Mouse (Mus musculus): ENCODE data around the gene Krtap8-1.
A peak's percentile ranks its signal among the peaks of the same experiment; 100 is the strongest.

Krtap8-1 gene

DNA sequence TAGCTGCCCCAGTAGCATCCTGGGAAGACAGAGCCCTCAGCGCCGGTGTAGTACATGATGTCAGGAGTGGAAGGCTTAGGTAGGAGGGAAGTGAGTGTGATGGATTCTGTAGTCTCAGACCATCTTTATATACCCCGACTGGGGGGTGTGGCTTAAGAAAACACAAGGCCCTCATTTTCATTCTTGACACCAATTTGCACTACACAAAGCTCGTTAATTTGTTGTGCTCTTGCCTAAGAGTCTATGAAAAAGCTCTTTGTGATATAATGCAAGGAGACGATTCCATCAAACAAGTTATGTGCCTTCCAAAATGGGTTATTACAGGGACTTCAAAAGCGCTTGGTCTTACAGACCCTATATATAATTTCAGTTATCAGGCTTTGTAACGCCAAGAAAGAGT is at the start of gene Krtap8-1:
Gene Krtap8-1, minus strand, starts transcription at position 101 of the 400 bp plus-strand sequence.
- no peak for DNase-seq

DNA sequence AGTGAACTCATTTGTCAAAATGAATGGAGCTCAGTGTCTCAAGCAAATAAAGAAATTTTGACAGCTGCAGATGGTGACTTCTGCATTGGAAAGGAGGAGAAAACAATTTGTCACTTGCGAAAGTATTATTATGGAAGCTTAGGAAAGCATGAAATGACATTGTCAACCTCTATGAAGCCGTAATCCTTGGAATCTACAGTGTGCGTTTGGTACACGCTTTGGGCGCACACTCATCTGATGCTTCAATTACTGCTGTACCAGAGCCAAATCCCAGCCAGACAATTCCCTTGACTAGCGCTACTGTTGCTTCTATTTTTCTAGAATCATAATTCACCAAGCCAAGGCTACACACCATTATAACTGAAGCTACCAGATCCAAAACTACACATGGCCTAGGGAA is 49.6 kb upstream of the Krtap8-1 start:
- DNase-seq, result no peak

DNA sequence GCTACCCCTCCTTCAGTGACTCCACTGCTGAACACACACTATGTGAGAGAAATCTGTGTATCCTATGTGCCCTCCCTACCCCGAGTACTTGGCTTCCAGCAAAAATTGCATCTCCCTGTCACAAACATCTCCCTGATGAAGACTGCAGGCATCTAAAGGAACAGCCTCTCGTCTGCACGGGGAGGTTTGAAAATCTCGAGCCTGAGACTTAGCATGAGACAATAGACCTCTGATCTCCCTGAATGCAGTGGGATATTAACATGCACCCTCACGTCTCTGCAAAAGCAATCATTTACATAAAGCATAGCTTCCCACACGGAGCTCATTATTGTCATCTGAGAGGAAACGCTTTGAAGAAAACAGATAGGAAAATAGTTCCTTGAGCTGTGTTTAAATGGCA is 42.8 kb upstream of the Krtap8-1 start:
- no peak for DNase-seq

DNA sequence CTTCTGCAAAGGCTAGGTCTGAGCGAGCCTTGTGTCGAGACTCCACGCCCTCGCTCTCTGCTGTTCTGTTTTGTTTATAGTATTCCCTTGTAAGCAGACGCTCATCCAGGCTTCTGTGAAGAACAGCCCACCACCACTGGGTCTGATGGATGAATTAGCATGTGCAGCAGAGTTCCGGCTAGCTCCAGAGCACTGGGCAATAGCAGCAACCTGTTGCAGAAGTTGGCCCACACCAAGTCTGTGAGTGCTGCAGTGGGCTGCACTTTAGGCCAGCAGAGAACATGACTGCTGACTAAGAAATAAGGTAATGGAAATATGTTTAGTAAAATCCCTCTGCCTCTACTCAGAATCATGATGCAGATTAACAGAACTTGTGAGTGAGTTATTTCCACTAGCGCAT is 42.1 kb upstream of the Krtap8-1 start:
- no peak for DNase-seq

DNA sequence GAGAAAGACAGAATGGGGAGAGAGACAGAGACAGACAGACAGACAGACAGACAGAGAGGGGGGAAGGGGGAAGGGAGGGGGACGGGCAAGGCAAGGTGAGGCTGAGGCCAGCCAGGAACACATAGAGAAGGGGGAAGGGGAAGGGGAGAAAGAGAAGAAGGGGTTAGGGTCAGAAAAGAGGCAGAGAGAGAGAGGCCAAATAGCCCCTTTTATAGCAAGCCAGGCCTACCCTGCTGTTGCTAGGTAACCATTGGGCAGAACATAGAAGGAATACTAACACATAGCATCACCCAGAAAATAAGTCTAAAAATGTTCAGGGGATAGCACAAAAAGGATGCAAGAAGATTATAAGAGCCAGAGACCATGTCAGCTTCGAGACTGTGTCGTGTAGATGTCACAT is 40.6 kb upstream of the Krtap8-1 start:
- DNase-seq, result no peak

DNA sequence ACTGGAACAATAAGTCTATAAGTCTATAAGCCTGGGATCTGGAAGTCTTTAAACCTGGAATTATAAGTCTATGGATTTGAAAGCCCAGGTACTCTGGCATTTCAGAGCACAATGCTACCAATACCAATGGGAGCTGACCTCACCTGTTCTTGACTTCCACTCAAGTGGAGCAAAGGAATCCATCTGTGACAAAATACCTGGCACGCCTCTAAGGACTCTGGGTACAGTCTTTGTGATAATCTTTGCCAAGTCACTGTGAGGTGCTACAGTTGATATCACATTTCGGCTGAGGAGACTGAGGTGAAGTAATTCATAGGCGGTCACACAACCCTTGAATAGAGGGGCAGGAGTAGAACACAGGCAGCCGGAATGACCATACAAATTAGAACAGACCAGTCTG is 33.2 kb upstream of the Krtap8-1 start:
- no peak for DNase-seq

DNA sequence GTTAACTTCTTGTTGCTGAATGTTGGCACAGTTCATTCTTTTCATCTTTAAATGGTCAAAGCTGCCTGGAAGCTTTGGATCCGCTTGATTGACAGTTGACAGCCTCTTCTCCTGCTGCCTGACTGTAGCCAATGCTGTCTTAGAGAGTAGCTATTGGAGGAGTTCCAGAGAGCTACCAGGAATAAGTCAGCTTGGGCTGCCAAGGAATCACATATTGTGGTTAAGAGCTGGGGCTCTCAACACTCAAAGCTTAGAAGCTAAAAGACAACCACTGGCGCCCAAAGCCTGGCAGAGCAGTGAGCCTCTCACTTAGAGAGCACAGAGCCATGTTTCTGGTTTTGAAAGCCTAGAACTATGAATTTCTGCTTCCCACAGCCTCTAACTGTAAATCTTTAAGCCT is 32.8 kb upstream of the Krtap8-1 start:
- DNase-seq, result no peak

DNA sequence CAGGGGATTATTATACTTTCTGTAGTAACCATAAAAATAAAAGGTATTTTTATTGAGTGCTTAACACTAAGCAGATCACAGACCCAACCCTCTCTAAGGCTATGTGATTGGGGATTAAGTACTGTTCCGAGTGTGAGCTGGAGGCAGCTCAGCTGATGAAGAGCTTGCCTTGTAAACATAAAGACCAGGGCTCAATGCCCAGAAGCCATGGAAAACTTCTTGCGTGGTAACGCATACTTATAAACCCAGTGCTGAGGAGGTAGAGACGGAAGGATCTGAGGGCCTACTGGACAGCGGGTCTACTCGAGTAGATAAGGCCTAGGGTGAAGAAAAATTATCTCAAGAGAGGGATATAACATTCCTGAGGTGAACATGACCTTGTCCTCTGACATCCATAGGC is 32.3 kb upstream of the Krtap8-1 start:
- DNase-seq, result no peak

DNA sequence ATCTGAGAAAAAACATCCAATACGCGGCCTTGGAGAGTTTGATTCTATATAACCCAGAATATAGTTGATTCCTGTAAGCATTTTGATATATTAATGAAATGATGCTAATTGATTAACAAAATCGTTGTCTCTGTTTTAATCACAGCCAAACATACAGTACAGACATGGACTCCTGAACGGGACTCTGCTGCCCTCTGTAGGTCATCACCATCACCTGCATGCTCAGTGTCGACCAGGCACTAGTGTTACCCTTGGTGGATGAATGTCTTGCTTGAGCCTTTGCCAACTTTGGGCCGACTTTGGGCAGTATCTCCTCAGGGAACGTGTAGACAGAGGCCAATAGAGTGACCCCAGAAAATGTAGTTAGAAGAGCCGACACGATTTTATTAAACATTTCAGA is 29.9 kb upstream of the Krtap8-1 start:
- peak; percentile 41 to 55 for DNase-seq

DNA sequence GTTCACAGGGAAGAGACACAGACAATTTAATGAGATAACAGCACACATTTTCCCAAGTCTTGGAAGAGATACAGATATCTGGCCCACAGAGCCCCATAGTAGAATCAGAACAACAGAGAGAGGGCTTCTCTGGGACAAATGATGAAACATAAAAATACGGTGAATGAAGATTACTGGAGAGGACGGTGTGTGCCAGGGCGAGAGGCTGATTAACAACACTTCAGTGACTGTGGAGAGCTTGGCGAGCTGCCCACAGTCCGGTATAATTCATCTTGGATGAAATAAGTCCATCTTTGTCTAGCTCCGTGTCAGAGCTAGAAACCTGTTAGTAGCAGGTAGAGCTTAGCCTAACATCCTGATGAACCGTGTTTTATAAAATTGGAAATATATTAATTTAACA is 25.7 kb upstream of the Krtap8-1 start:
- DNase-seq, result no peak

DNA sequence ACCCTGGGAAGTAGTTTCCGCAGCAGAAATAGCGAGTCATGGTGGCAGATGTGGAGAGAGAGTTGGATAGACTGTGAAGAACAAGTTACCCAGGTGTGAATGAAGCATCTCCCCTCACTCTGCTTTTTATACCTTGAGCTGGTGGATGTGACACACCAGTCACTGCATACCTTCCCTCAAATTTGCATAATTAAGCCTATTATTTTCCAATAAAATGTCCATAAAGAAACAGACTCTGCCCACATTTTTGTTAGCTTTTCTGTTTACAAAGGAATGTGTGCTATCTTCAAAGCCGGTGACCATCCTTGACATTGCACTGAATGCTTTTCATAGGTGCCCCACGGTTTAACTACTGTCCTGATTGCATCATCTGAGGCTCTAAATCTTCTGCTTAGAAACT is 20.5 kb upstream of the Krtap8-1 start, which contains the start of gene Krtap7-1:
Gene Krtap7-1, minus strand, starts transcription at position 101 of the 400 bp plus-strand sequence.
- DNase-seq, result no peak

DNA sequence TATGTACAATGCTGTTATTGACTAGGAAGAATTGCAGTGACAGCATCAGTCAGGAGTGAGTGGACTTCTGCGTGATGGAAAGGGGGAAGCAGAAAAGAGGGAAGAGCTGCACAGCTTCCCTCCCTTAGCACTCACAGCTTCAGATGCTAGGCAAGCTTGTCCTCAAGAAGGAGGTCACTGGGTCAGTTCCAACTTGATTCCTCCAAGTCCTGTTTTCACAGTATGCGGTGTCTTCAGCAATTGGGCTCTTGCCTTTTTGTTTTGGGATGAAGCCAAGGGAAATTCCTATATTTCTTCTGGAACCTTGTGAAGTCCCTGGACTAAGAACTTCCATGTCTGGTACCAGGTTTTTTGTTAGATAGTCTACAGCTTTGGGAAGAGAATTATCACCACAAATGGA is 15.8 kb upstream of the Krtap8-1 start:
- no peak for DNase-seq

DNA sequence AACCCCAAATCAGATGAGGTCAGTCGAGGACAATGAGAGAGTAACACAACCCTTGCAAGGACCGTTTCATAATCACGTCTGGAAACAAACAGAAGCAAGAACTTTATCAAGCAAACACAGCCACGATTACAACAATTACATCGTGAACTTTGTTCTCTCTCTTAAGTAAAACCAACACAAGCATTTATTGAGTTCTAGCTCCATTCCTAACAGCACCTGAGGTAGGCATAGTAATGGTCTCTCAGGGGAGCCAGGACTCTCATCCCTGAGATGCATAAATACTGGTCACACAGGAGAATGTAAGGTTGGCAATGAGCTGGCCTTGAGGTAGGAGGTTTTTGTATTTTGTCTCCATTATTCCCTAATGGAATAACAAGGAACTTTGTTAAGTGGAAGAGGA is 14.1 kb upstream of the Krtap8-1 start:
- DNase-seq, result no peak

DNA sequence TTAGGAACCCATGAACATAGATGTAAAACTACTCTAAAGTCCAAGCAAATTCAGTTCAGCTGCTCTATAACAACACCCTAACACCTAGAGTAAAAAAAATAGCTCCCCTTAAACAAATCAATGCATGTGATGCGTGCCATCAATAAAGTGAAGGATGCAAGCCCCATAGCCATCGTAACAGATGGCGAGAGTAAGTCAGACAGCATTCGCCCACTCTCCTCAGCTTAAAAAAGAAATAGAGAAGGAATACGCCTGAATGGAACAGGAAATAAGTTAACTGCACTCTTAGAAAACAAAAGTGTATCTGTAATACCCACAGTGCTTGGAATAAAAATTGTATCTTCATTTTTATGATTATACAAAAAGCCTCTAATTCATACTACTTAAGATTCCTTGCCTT is 9.2 kb upstream of the Krtap8-1 start:
- no peak for DNase-seq

DNA sequence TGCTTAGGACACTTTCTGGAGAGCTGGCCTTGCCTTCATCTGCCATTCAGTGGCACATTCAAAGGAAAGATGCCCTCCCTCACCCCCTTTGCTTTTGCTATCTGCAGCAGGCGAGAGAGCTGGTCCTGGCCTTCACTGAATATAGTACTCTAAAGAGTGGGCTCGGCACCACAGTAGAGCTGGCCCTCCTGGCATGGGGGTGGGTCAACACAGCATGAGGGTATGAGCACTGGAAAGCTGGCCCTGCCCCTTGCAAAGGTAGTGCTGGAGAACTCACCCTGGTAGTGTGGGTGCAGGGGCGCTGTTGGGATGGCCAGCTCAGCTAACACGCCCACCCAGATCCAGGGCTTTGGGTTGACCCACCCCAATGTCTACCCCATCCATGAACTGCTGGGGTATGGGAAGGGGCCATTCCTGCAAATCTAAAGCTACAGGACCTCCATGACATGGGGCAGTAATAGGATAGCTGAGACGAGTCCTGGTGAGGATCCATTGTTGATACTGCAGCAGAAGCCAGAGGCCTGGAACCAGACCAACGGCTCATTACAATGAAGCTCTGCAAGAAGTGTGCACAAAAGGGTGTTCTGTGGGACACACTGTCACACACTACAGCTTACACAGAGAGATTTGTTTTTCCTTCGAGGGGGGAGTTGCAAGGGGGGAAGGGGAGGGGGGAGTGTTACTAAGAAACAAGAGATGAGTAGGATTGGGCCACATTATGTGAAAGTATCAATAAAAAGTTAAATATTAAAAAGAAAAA is 7.8 kb upstream of the Krtap8-1 start:
- no peak for DNase-seq

DNA sequence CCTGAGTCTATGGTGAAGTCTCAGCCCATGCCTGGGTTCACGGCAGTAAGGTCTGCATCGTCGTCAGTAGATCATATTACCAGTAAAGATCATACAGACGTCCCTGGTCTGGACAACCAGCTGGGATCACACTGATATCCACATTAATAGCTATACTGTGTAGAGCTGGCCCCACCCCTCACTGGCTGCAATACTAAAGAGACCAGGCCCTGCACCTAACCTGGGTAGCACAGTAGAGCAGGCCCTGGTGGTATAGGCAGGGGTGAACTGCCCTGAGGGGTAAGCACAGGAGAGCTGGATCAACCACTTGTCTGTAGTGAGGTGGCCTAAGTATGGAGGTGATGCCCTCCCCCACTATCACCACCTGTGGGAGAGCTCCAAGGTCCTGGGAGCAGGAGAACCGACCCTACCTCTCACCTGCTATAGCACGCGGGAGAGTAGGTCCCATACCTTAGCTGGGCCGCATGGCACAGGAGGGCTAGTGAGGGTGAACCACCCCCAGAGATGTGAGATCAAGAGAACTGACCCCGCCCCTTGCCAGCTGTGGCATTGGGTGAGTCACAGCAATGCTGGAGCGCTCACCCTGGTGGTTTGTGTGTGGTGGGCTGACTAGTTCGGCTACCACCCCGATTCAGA is 10.0 kb downstream of the Krtap8-1 start:
- no peak for DNase-seq

DNA sequence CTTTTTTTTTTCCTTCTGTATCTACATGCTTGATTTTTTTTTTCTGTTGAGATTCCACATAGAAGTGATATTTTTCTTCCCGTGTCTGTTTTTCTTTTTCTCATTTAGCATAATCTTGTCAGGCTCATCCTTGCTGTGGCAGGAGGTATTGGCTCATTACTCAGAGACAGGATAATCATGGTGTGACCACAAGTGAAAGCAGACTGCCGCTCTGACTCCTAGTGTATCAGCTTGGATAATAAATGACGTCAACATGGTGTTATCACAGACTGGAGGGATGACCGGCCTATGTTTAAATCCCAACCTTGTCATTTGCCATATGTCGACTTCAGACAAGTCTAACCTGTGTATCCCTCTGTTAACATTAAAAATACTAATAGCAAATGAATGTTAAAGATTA is 26.6 kb downstream of the Krtap8-1 start:
- DNase-seq, result no peak
